Mouse (Mus musculus): ENCODE results near the gene Sugp1.

DNA sequence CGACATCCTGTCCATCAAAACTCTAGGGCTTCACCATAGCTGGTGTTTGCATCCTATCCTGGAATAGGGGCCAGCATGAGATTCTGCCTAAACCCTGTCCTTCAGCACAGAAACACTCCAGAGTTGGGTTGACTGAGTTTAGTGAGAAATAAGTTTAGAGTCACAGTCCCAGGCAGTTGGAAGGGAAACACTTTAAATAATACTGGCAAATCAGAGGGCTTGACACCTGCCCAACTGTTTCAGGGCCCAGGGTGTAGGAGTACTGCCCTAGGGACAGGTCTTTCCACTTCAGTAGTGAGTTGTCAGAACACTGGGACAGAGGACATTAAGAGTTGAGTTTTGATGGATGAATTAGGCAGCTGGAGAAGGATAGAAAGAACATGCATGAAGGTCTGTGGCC is 43.5 kb downstream of the Sugp1 start:
- no peak for TF ChIP-seq CTCF (IDR thresholded peaks at IDR 0.05; ENCODE audit: control insufficient read depth, insufficient read depth, insufficient replicate concordance, low read depth, low read length)
- no peak for TF ChIP-seq POLR2A (IDR thresholded peaks at IDR 0.05; ENCODE audit: control insufficient read depth, low read depth, low read length)
